Mouse (Mus musculus) heart, embryonic 11.5 days (tissue): ENCODE results near the gene Adh5. TPM values are rescaled to one million over a fixed set of nuclear protein-coding genes. Genes with fewer than 3 reads are reported as not detected.
"Not testable (repeated sequence)": the region's sequence is repeated elsewhere in the genome, so short reads cannot be mapped to it uniquely, and the experiment has no call there.

ENCODE experiments used
- ATAC-seq: fragments of 200-750 bp; cut with Nextera tagmentation; replicated peaks from 2 replicates; pipeline ENCODE4 v1.8.0; 2017; ENCODE audit warnings: moderate library complexity; ENCODE audit not compliant: insufficient number of reproducible peaks, low FRiP score, low TSS enrichment
- H3K27ac ChIP-seq: fragments of 300-500 bp; sonication (generic); 2 replicates; pipeline ENCODE4 v1.5.1; 2014; ENCODE audit warnings: mild to moderate bottlenecking, low read depth, low read length
- H3K27me3 ChIP-seq: fragments of 300-500 bp; sonication (generic); 2 replicates; pipeline ENCODE4 v1.6.1; 2014; ENCODE audit warnings: mild to moderate bottlenecking, low read length, mixed read lengths; ENCODE audit not compliant: control insufficient read depth, insufficient read depth
- H3K36me3 ChIP-seq: fragments of 300-500 bp; sonication (generic); 2 replicates; pipeline ENCODE4 v1.6.1; 2014; ENCODE audit warnings: mild to moderate bottlenecking, low read length, moderate library complexity, mixed read lengths; ENCODE audit not compliant: control insufficient read depth, insufficient read depth
- H3K4me1 ChIP-seq: fragments of 300-500 bp; sonication (generic); 2 replicates; pipeline ENCODE4 v1.6.1; 2014; ENCODE audit warnings: low read length; ENCODE audit not compliant: control insufficient read depth, insufficient read depth
- H3K4me2 ChIP-seq: fragments of 300-500 bp; sonication (generic); 2 replicates; pipeline ENCODE4 v1.6.1; 2014; ENCODE audit warnings: mild to moderate bottlenecking, moderate library complexity
- H3K4me3 ChIP-seq: fragments of 300-500 bp; sonication (generic); 2 replicates; pipeline ENCODE4 v1.5.1; 2014; ENCODE audit warnings: low read depth, low read length
- H3K9ac ChIP-seq: fragments of 300-500 bp; sonication (generic); 2 replicates; pipeline ENCODE4 v1.6.1; 2014; ENCODE audit warnings: mild to moderate bottlenecking, low read depth, low read length, moderate library complexity
- H3K9me3 ChIP-seq: fragments of 300-500 bp; sonication (generic); replicated peaks from 2 replicates; pipeline ENCODE4 v1.6.1; 2016; ENCODE audit warnings: low read length; ENCODE audit not compliant: control insufficient read depth
- WGBS: fragments of 180-500 bp; shearing (Covaris S2); extraction: QIAGEN DNeasy Blood & Tissue Kit; methylation state at CpG from one replicate; pipeline ENCODE4 v1.1.7; 2014; ENCODE audit not compliant: insufficient replicate concordance; 5-methylcytosine and 5-hydroxymethylcytosine counted together
- polyA plus RNA-seq: library from polyadenylated mRNA; unstranded; fragments of >200 nt; fragmentation: Nextera tagmentation; extraction: Ambion mirVana; gene quantifications from 2 replicates; pipeline ENCODE4 v1.2.1, GENCODE M21; 2014

The Adh5 gene
- polyA plus RNA-seq, 1 experiment from 2014 or later: 166 TPM

DNA sequence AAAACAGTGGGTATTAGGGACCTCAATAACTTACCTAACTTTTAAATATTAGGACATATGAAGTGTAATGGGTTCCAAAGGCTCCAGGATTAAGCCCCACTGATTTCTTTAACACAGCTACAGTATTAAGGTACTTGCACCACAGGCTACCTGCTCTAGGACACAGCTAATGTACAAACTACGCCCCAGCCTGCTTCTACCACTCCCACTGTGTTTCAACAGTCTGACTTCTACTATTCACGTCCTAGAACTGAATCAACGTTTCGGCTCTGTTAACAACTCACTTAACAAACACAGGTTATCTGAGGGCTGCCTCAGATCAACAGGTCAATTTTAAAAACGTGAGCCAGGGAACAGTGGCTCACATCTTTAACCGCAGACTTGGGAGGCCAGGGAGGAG is 20.9 kb downstream of the Adh5 start:
- Histone ChIP-seq H3K9ac (no peak overlapping the region), H3K4me3 (no peak overlapping the region), H3K4me1 (no peaks in the 10 kb centered on the region), H3K4me2 (no peak overlapping the region), H3K27me3 (no peaks in the 10 kb centered on the region), H3K36me3 (peaks cover 35% of the 10 kb centered on the region), H3K9me3 (no peaks in the 10 kb centered on the region), H3K27ac (no peak overlapping the region)
- no peak for ATAC-seq
- 83% methylated on average over 6 of the region's 6 CpGs for WGBS

DNA sequence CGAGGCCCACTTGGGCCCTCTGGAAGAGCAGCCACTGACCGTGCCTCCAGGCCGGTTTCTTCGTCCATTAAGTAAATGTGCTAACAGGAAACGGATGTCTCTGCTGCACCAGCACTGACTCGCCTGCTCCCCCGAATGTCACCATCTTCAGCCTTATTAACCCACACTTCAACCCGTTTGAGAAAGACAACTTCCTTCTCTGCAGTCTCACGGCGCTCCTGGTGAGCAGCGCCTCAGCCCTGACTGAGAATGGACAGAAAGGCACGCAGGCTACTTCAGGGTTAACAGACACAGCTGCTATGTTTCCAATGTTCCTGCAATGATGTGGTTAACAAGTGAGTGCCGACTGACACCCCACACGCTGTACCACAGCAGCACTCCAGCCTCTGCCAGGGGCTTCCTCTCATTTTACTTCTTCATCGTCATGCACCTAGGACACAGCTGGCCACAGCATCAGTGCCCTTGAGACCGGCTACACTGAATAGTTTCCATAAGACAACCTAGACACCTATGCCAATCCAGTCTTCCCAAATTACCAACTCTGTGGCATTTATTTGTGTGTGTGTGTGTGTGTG is 21.8 kb downstream of the Adh5 start:
- peaks cover 33% of the 10 kb centered on the region for H3K36me3 ChIP-seq
- no peak overlapping the region for H3K4me2 ChIP-seq
- H3K4me1 ChIP-seq: no peaks in the 10 kb centered on the region
- H3K27ac ChIP-seq: no peak overlapping the region
- no peaks in the 10 kb centered on the region for H3K27me3 ChIP-seq
- no peak for ATAC-seq
- no peak overlapping the region for H3K4me3 ChIP-seq
- 75% methylated on average over 16 of the region's 16 CpGs for WGBS
- H3K9ac ChIP-seq: no peak overlapping the region
- H3K9me3 ChIP-seq: no peaks in the 10 kb centered on the region

- not testable (repeated sequence) for H3K4me2 ChIP-seq, H3K4me3 ChIP-seq, H3K9me3 ChIP-seq, H3K4me1 ChIP-seq, H3K9ac ChIP-seq, H3K27ac ChIP-seq, ATAC-seq, H3K27me3 ChIP-seq
- H3K36me3 ChIP-seq: peaks cover 39% of the 10 kb centered on the region
- 91% methylated on average over 1 of the region's 1 CpGs for WGBS
Observed at GRCm38 (mm10) chr3:138466656-138467055, 23.8 kb downstream of the Adh5 start.

DNA sequence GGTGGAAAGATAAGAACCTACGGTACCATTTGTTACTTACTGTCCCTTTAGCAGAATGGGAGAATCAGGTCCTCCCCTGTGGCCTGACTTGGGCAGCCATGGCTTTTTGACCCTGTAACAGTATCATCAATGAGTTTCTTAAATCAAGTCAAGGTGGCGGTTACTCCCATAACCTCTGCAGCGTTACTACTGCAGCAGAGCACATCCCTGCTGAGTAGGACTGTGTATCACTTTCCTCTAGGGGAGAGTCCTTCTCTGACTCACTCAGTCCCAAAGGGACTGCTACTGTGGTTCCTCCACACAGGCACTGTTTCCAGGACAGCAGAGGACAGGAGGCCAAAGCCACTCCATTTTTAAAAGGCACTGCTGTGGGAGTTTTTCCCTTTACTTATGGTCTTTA is 28.2 kb downstream of the Adh5 start:
- no peak overlapping the region for H3K4me3 ChIP-seq
- no peak for ATAC-seq
- no peaks in the 10 kb centered on the region for H3K27me3 ChIP-seq
- H3K9ac ChIP-seq: no peak overlapping the region
- H3K36me3 ChIP-seq: peaks cover 21% of the 10 kb centered on the region
- H3K4me1 ChIP-seq: no peaks in the 10 kb centered on the region
- WGBS: 78% methylated on average over 3 of the region's 3 CpGs
- no peak overlapping the region for H3K27ac ChIP-seq
- H3K9me3 ChIP-seq: no peaks in the 10 kb centered on the region
- no peak overlapping the region for H3K4me2 ChIP-seq

GRCm38 (mm10) chr3:138479489-138479888 is 36.6 kb downstream of the Adh5 start:
- H3K36me3 ChIP-seq: peaks cover 7% of the 10 kb centered on the region
- 86% methylated on average over 8 of the region's 8 CpGs for WGBS
- no peak overlapping the region for H3K4me2 ChIP-seq
- H3K9ac ChIP-seq: no peak overlapping the region
- H3K4me1 ChIP-seq: peaks cover 5% of the 10 kb centered on the region; the same call in 1 of the 2 replicates
- no peaks in the 10 kb centered on the region for H3K9me3 ChIP-seq
- no peak overlapping the region for H3K27ac ChIP-seq
- no peaks in the 10 kb centered on the region for H3K27me3 ChIP-seq
- no peak overlapping the region for H3K4me3 ChIP-seq
- ATAC-seq: no peak

GRCm38 (mm10) chr3:138481526-138482284 is 38.8 kb downstream of the Adh5 start:
- 56% methylated on average over 14 of the region's 14 CpGs for WGBS
- Histone ChIP-seq H3K9me3 (no peaks in the 10 kb centered on the region; the same call in 1 of the 2 replicates), H3K4me3 (no peak overlapping the region), H3K27ac (0 out of 2 replicates have a peak overlapping the region, but pooled peaks have one; percentile 29), H3K4me1 (peaks cover 5% of the 10 kb centered on the region; the same call in 1 of the 2 replicates), H3K36me3 (peaks cover 15% of the 10 kb centered on the region), H3K27me3 (no peaks in the 10 kb centered on the region), H3K9ac (no peak overlapping the region), H3K4me2 (no peak overlapping the region)
- ATAC-seq: no peak

DNA sequence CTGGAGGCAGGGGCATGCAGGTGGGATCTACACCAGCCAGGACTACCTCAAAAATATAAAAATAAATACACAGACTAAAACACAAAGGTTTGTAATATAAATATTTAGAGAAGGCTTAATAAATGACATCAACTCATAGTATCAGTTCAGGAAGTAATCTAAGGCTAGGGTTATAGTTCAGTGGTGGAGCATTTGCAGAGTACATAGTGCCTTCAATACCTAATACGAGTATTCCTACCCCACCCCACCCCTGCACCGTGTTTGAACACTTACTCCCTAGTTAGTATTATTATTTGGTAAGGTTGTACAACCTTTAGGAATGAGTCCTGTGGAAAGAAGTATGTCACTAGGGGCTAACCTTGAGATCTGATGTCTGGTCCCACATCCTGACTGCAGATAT is 40.3 kb downstream of the Adh5 start:
- Histone ChIP-seq H3K4me2 (no peak overlapping the region), H3K27me3 (no peaks in the 10 kb centered on the region), H3K27ac (no peak overlapping the region), H3K9me3 (no peaks in the 10 kb centered on the region; the same call in 1 of the 2 replicates), H3K4me3 (no peak overlapping the region), H3K4me1 (peaks cover 9% of the 10 kb centered on the region; the same call in 1 of the 2 replicates), H3K9ac (no peak overlapping the region), H3K36me3 (peaks cover 15% of the 10 kb centered on the region)
- WGBS: 87% methylated on average over 2 of the region's 2 CpGs
- no peak for ATAC-seq

DNA sequence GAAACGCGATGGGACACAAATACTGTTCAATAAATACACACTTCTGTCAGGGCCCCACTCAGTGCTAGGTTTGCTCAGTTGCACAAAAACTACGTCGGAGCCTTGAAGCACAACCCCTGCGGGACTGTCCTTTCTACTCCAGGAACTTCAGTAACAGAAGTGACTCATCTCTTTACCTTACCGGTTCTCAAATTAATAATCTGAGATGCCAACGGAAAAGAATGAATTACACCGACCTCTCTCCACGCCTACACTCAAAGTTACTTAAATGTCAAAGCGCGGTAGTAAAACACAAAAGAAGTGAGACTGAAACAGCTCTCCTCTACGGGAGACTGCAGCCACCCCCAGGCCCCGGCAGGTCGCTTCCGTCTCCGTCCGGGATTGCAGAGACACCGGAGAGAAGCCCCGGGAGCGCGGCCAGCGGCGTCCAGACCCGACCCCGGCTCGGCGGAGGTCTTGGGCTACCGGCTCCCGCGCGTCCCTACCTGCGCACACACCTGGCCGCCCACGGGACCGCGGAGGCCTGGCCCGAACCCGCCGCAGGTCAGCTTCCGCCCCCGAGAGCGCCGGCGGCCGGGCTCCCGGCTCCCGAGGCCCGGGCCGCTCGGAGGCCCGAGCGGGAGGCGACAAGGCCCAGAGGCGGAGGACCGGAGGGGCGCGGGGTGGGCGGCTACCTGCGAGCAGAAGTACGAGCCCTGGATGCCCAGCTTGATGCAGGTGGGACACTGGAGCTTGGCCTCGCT is 45.9 kb downstream of the Adh5 start:
- peak overlapping the region; percentile 66 for H3K4me2 ChIP-seq
- whole genome bisulfite sequencing: under 1% methylated on average over 53 of the region's 61 CpGs
- ATAC-seq: peak; percentile 62

More for the DNA sequence above, 45.9 kb downstream of the Adh5 start:
- Histone ChIP-seq H3K9me3 (no peaks in the 10 kb centered on the region; the same call in 1 of the 2 replicates), H3K4me3 (peak overlapping the region; percentile 87), H3K27me3 (no peaks in the 10 kb centered on the region), H3K36me3 (peaks cover 9% of the 10 kb centered on the region), H3K27ac (peak overlapping the region; percentile 76), H3K4me1 (peaks cover 4% of the 10 kb centered on the region; the same call in 1 of the 2 replicates), H3K9ac (peak overlapping the region; percentile 89)
